Mouse (Mus musculus) limb, embryonic 11.5 days (tissue): ENCODE data around the gene Bcl11b. TPM values are rescaled to one million over a fixed set of nuclear protein-coding genes. Genes with fewer than 3 reads are reported as not detected.

Source experiments
- ATAC-seq: fragments of 200-750 bp; cut with Nextera tagmentation; 2 replicates; pipeline ENCODE4 v1.8.0; 2017; ENCODE audit warnings: low read depth; ENCODE audit not compliant: insufficient number of reproducible peaks, low FRiP score, low TSS enrichment
- DNase-seq: peaks from one replicate; pipeline ENCODE4 v3.0.0-alpha.2; 2015; ENCODE audit warnings: low spot score
- H3K27ac ChIP-seq: fragments of 300-500 bp; sonication (generic); replicated peaks from 2 replicates; pipeline ENCODE4 v1.5.1; 2014; ENCODE audit warnings: low read depth, mild to moderate bottlenecking, low read length
- H3K27me3 ChIP-seq: fragments of 300-500 bp; sonication (generic); 2 replicates; pipeline ENCODE4 v1.6.1; 2014; ENCODE audit warnings: mild to moderate bottlenecking, low read length, mixed read lengths; ENCODE audit not compliant: control insufficient read depth, insufficient read depth
- H3K36me3 ChIP-seq: fragments of 300-500 bp; sonication (generic); 2 replicates; pipeline ENCODE4 v1.6.1; 2014; ENCODE audit warnings: mild to moderate bottlenecking, low read length, moderate library complexity, mixed read lengths; ENCODE audit not compliant: control insufficient read depth, insufficient read depth
- H3K4me1 ChIP-seq: fragments of 300-500 bp; sonication (generic); 2 replicates; pipeline ENCODE4 v1.6.1; 2014; ENCODE audit warnings: low read length, mixed read lengths; ENCODE audit not compliant: control insufficient read depth, insufficient read depth
- H3K4me2 ChIP-seq: fragments of 300-500 bp; sonication (generic); 2 replicates; pipeline ENCODE4 v1.6.1; 2014; ENCODE audit warnings: low read depth, mild to moderate bottlenecking, moderate library complexity; ENCODE audit not compliant: severe bottlenecking
- H3K4me3 ChIP-seq: fragments of 300-500 bp; sonication (generic); 2 replicates; pipeline ENCODE4 v1.5.1; 2014; ENCODE audit warnings: low read depth, low read length
- H3K9ac ChIP-seq: fragments of 300-500 bp; sonication (generic); 2 replicates; pipeline ENCODE4 v1.6.1; 2014; ENCODE audit warnings: mild to moderate bottlenecking, low read length
- H3K9me3 ChIP-seq: fragments of 300-500 bp; sonication (generic); 2 replicates; pipeline ENCODE4 v1.6.1; 2016; ENCODE audit warnings: low read length; ENCODE audit not compliant: control insufficient read depth
- WGBS: fragments of 180-500 bp; shearing (Covaris S2); extraction: QIAGEN DNeasy Blood & Tissue Kit; methylation state at CpG from one replicate; pipeline ENCODE4 v1.1.7; 2014; 5-methylcytosine and 5-hydroxymethylcytosine counted together
- polyA plus RNA-seq: library from polyadenylated mRNA; unstranded; fragments of >200 nt; fragmentation: Nextera tagmentation; extraction: Ambion mirVana; gene quantifications from 2 replicates; pipeline ENCODE4 v1.2.1, GENCODE M21; 2014

Bcl11b gene
- polyA plus RNA-seq, 1 experiment from 2014 or later, result 8.7 TPM

- Histone ChIP-seq H3K4me1 (peaks cover 48% of the 10 kb centered on the region), H3K9me3 (no peaks in the 10 kb centered on the region), H3K4me2 (no peak overlapping the region), H3K9ac (no peak overlapping the region), H3K36me3 (no peaks in the 10 kb centered on the region), H3K27me3 (no peaks in the 10 kb centered on the region), H3K27ac (no peak overlapping the region), H3K4me3 (no peak overlapping the region)
- DNase-seq (no peak), ATAC-seq (no peak)
- 67% methylated on average over 4 of the region's 4 CpGs for WGBS
Observed at GRCm38 (mm10) chr12:107994421-107994820, 9.0 kb downstream of the Bcl11b start.

GRCm38 (mm10) chr12:107993029-107993428, 10.4 kb downstream of the Bcl11b start:
- ATAC-seq (no peak), DNase-seq (no peak)
- Histone ChIP-seq H3K27me3 (no peaks in the 10 kb centered on the region), H3K4me1 (peaks cover 46% of the 10 kb centered on the region), H3K4me2 (no peak overlapping the region), H3K9me3 (no peaks in the 10 kb centered on the region), H3K9ac (no peak overlapping the region), H3K4me3 (no peak overlapping the region), H3K27ac (no peak overlapping the region), H3K36me3 (no peaks in the 10 kb centered on the region; the same call in 1 of the 2 replicates)
- WGBS, result 71% methylated on average over 4 of the region's 4 CpGs

GRCm38 (mm10) chr12:107991191-107991590, 12.2 kb downstream of the Bcl11b start:
- H3K36me3 ChIP-seq, result no peaks in the 10 kb centered on the region; the same call in 1 of the 2 replicates
- peak overlapping the region; percentile 13; the same call in 1 of the 2 replicates for H3K4me2 ChIP-seq
- DNase-seq (no peak), ATAC-seq (no peak)
- H3K27ac ChIP-seq, result no peak overlapping the region
- no peak overlapping the region for H3K9ac ChIP-seq
- H3K9me3 ChIP-seq, result no peaks in the 10 kb centered on the region
- no peaks in the 10 kb centered on the region for H3K27me3 ChIP-seq
- peaks cover 38% of the 10 kb centered on the region for H3K4me1 ChIP-seq
- H3K4me3 ChIP-seq, result no peak overlapping the region
- WGBS, result 72% methylated on average over 11 of the region's 11 CpGs

- WGBS, result 72% methylated on average over 8 of the region's 8 CpGs
- Histone ChIP-seq H3K4me2 (no peak overlapping the region), H3K4me3 (no peak overlapping the region), H3K27ac (no peak overlapping the region), H3K27me3 (no peaks in the 10 kb centered on the region), H3K9me3 (no peaks in the 10 kb centered on the region), H3K36me3 (no peaks in the 10 kb centered on the region; the same call in 1 of the 2 replicates), H3K4me1 (peaks cover 45% of the 10 kb centered on the region), H3K9ac (no peak overlapping the region)
- DNase-seq (no peak), ATAC-seq (no peak)
Observed at GRCm38 (mm10) chr12:107983211-107983610, 20.2 kb downstream of the Bcl11b start.

- Histone ChIP-seq H3K4me2 (no peak overlapping the region), H3K27me3 (no peaks in the 10 kb centered on the region), H3K36me3 (no peaks in the 10 kb centered on the region; the same call in 1 of the 2 replicates), H3K9me3 (no peaks in the 10 kb centered on the region), H3K4me3 (no peak overlapping the region), H3K4me1 (peaks cover 51% of the 10 kb centered on the region), H3K27ac (no peak overlapping the region; the same call in 1 of the 2 replicates), H3K9ac (0 out of 2 replicates have a peak overlapping the region, but pooled peaks have one; percentile 27)
- no peak for DNase-seq
- WGBS, result 71% methylated on average over 9 of the region's 9 CpGs
- no peak for ATAC-seq
Observed at GRCm38 (mm10) chr12:107982306-107982705, 21.1 kb downstream of the Bcl11b start.

- ATAC-seq, result no peak
- Histone ChIP-seq H3K9ac (peak overlapping the region; percentile 82), H3K4me2 (peak overlapping the region; percentile 75), H3K27me3 (no peaks in the 10 kb centered on the region), H3K9me3 (no peaks in the 10 kb centered on the region), H3K36me3 (no peaks in the 10 kb centered on the region), H3K4me1 (peaks cover 61% of the 10 kb centered on the region), H3K27ac (peak overlapping the region; percentile 100), H3K4me3 (peak overlapping the region; percentile 24; the same call in 1 of the 2 replicates)
- DNase-seq, result no peak
- 6% methylated on average over 6 of the region's 6 CpGs for WGBS
Observed at GRCm38 (mm10) chr12:107981231-107981630, 22.2 kb downstream of the Bcl11b start.

- peaks cover 70% of the 10 kb centered on the region for H3K4me1 ChIP-seq
- H3K27me3 ChIP-seq, result no peaks in the 10 kb centered on the region
- peak; percentile 87 for DNase-seq
- peak overlapping the region; percentile 24 for H3K4me3 ChIP-seq
- under 1% methylated on average over 49 of the region's 51 CpGs for WGBS
- no peaks in the 10 kb centered on the region for H3K36me3 ChIP-seq
- peak overlapping the region; percentile 100 for H3K27ac ChIP-seq
- peak overlapping the region; percentile 75 for H3K4me2 ChIP-seq
- peak overlapping the region; percentile 82 for H3K9ac ChIP-seq
- no peaks in the 10 kb centered on the region for H3K9me3 ChIP-seq
- ATAC-seq, result peak; percentile 77
Observed at GRCm38 (mm10) chr12:107980261-107980961, 23.0 kb downstream of the Bcl11b start.

- DNase-seq (peak; percentile 90), ATAC-seq (peak; percentile 71)
- peak overlapping the region; percentile 75 for H3K4me2 ChIP-seq
- no peaks in the 10 kb centered on the region for H3K36me3 ChIP-seq
- H3K27ac ChIP-seq, result peak overlapping the region; percentile 100
- under 1% methylated on average over 27 of the region's 28 CpGs for WGBS
- H3K27me3 ChIP-seq, result no peaks in the 10 kb centered on the region
- H3K9ac ChIP-seq, result peak overlapping the region; percentile 82
- H3K4me1 ChIP-seq, result peaks cover 72% of the 10 kb centered on the region
- H3K4me3 ChIP-seq, result peak overlapping the region; percentile 24
- no peaks in the 10 kb centered on the region for H3K9me3 ChIP-seq
Observed at GRCm38 (mm10) chr12:107979710-107980260, 23.6 kb downstream of the Bcl11b start.
